Mouse (Mus musculus) heart, postnatal 0 days (tissue): ENCODE measurements around the gene Fam32a. TPM values are rescaled to one million over a fixed set of nuclear protein-coding genes. Genes with fewer than 3 reads are reported as not detected.

Experiments used
- ATAC-seq: fragments of 200-750 bp; cut with Nextera tagmentation; 2 replicates; pipeline ENCODE4 v1.8.0; 2017; ENCODE audit warnings: low read depth, moderate number of reproducible peaks, moderate library complexity; ENCODE audit not compliant: insufficient read depth
- DNase-seq: peaks from one replicate; pipeline ENCODE4 v3.0.0-alpha.2; 2016; ENCODE audit warnings: low spot score
- H3K27ac ChIP-seq: fragments of 300-500 bp; sonication (generic); 2 replicates; pipeline ENCODE4 v1.5.1; 2014; ENCODE audit warnings: low read depth, mild to moderate bottlenecking
- H3K27me3 ChIP-seq: fragments of 300-500 bp; sonication (generic); 2 replicates; pipeline ENCODE4 v1.6.1; 2014; ENCODE audit warnings: low read length, mixed read lengths; ENCODE audit not compliant: control insufficient read depth, insufficient read depth
- H3K36me3 ChIP-seq: fragments of 300-500 bp; sonication (generic); replicated peaks from 2 replicates; pipeline ENCODE4 v1.6.1; 2014; ENCODE audit warnings: low read length, mixed read lengths; ENCODE audit not compliant: control insufficient read depth, insufficient read depth
- H3K4me1 ChIP-seq: fragments of 300-500 bp; sonication (generic); 2 replicates; pipeline ENCODE4 v1.6.1; 2014; ENCODE audit warnings: antibody characterized with exemption; ENCODE audit not compliant: control insufficient read depth, insufficient read depth
- H3K4me2 ChIP-seq: fragments of 300-500 bp; sonication (generic); 2 replicates; pipeline ENCODE4 v1.6.1; 2014; ENCODE audit warnings: low read depth, mild to moderate bottlenecking, low read length, moderate library complexity
- H3K4me3 ChIP-seq: fragments of 300-500 bp; sonication (generic); 2 replicates; pipeline ENCODE4 v1.5.1; 2014; ENCODE audit warnings: low read depth, low read length
- H3K9ac ChIP-seq: fragments of 300-500 bp; sonication (generic); replicated peaks from 2 replicates; pipeline ENCODE4 v1.6.1; 2014; ENCODE audit warnings: low read depth, low read length, mixed read lengths
- H3K9me3 ChIP-seq: fragments of 300-500 bp; sonication (generic); replicated peaks from 2 replicates; pipeline ENCODE4 v1.6.1; 2016; ENCODE audit warnings: low read length; ENCODE audit not compliant: control insufficient read depth
- CTCF ChIP-seq: IDR thresholded peaks from 2 replicates; pipeline ENCODE4 v1.5.1; 2016; ENCODE audit warnings: antibody characterized with exemption, control low read depth, low read depth
- EP300 ChIP-seq: IDR thresholded peaks from 2 replicates; pipeline ENCODE4 v1.6.1; 2016; ENCODE audit warnings: antibody characterized with exemption, low read depth
- WGBS: fragments of 180-500 bp; shearing (Covaris S2); extraction: QIAGEN DNeasy Blood & Tissue Kit; methylation state at CpG from one replicate; pipeline ENCODE4 v1.1.7; 2014; 5-methylcytosine and 5-hydroxymethylcytosine counted together
- polyA plus RNA-seq: library from polyadenylated mRNA; unstranded; fragments of >200 nt; fragmentation: Nextera tagmentation; extraction: Ambion mirVana; gene quantifications from 2 replicates; pipeline ENCODE4 v1.2.1, GENCODE M21; 2015
- total RNA-seq: library from RNA; depleted of rRNA; stranded (reverse); fragments of >200 nt; gene quantifications from 2 replicates; pipeline ENCODE4 v1.2.3, GENCODE M21; 2014; ENCODE audit warnings: low replicate concordance

Gene Fam32a
- total and polyA plus RNA-seq, 2 experiments from 2014 or later, result 32.0 to 45.4 TPM

- peak; percentile 18; the same call in 1 of the 2 replicates for ATAC-seq
- H3K27me3 ChIP-seq, result no peaks in the 10 kb centered on the region
- H3K4me2 ChIP-seq, result no peak overlapping the region
- H3K4me3 ChIP-seq, result no peak overlapping the region
- peaks cover 11% of the 10 kb centered on the region for H3K4me1 ChIP-seq
- H3K36me3 ChIP-seq, result 0 out of 2 replicates have a peak, but pooled peaks cover 9% of the 10 kb centered on the region
- peak overlapping the region; percentile 31; the same call in 1 of the 2 replicates for H3K9ac ChIP-seq
- no peaks in the 10 kb centered on the region for H3K9me3 ChIP-seq
- no peak for DNase-seq
- TF ChIP-seq CTCF (no peak), EP300 (no peak)
- H3K27ac ChIP-seq, result peak overlapping the region; percentile 80
- WGBS, result 46% methylated on average over 4 of the region's 4 CpGs
These were observed 41.1 kb downstream of the Fam32a start for GRCm38 (mm10) chr8:72260585-72260984.

DNA sequence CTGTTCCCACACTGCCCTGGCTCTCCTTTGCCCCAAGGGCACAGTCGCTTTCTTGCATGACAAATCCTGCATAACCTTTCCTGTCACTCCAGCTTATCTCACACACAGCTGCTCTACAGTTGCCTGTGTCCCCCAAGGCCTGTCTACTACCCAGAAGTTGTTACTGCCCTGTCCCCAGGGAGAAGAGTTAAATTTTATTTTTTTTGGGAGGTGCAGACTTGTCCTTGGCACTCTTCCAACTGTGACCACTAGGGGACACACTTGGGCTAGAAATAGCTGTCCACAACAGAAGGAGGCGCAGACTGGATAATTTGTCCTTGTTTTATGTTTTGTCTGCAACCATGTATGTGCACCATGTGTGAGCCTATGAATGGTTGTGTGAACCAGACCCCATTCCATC lies 41.5 kb downstream of the Fam32a start:
- peak; percentile 88 for DNase-seq
- peak overlapping the region; percentile 80 for H3K27ac ChIP-seq
- H3K4me1 ChIP-seq, result peaks cover 11% of the 10 kb centered on the region
- no peak overlapping the region for H3K4me3 ChIP-seq
- WGBS, result 3% methylated on average over 2 of the region's 2 CpGs
- peak; percentile 61 for ATAC-seq
- 0 out of 2 replicates have a peak, but pooled peaks cover 5% of the 10 kb centered on the region for H3K36me3 ChIP-seq
- TF ChIP-seq CTCF (peak; percentile 82), EP300 (no peak)
- H3K9ac ChIP-seq, result peak overlapping the region; percentile 31; the same call in 1 of the 2 replicates
- no peaks in the 10 kb centered on the region for H3K9me3 ChIP-seq
- H3K27me3 ChIP-seq, result no peaks in the 10 kb centered on the region
- no peak overlapping the region for H3K4me2 ChIP-seq

DNA sequence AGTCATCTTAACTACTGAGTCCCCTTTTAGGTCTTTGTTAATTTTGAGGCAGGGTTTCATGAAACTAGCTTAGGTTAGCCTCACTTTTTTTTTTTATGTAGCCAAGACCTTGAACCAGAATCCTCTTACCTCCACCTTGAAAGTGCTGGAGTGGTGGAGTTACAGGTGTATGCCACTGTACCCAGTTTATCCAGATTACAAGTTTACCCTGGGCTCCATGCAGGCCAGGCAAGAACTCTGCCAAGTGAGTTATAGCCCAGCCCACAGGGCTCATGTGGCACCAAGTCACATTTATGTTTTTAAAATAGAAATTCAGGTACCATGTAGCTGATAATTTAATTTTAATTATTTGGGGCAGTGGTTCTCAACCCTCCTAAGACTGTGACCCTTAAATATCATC lies 41.9 kb downstream of the Fam32a start:
- Histone ChIP-seq H3K27me3 (no peaks in the 10 kb centered on the region), H3K27ac (peak overlapping the region; percentile 80), H3K9me3 (no peaks in the 10 kb centered on the region), H3K9ac (no peak overlapping the region), H3K36me3 (0 out of 2 replicates have a peak, but pooled peaks cover 4% of the 10 kb centered on the region), H3K4me2 (no peak overlapping the region), H3K4me1 (peaks cover 11% of the 10 kb centered on the region), H3K4me3 (no peak overlapping the region)
- no peak for TF ChIP-seq EP300
- no peak for TF ChIP-seq CTCF
- ATAC-seq (no peak), DNase-seq (no peak)

- no peak for TF ChIP-seq EP300
- peak; percentile 57 for TF ChIP-seq CTCF
- WGBS, result 36% methylated on average over 5 of the region's 5 CpGs
- Histone ChIP-seq H3K4me3 (no peak overlapping the region), H3K4me1 (peaks cover 11% of the 10 kb centered on the region), H3K27me3 (no peaks in the 10 kb centered on the region), H3K4me2 (no peak overlapping the region), H3K27ac (no peak overlapping the region), H3K9me3 (no peaks in the 10 kb centered on the region), H3K9ac (no peak overlapping the region), H3K36me3 (0 out of 2 replicates have a peak, but pooled peaks cover 2% of the 10 kb centered on the region)
- ATAC-seq (no peak; the same call in 1 of the 2 replicates), DNase-seq (peak; percentile 37)
These were observed 42.3 kb downstream of the Fam32a start for GRCm38 (mm10) chr8:72261872-72262271.

GRCm38 (mm10) chr8:72262756-72263155 lies 43.2 kb downstream of the Fam32a start:
- DNase-seq (no peak), ATAC-seq (no peak)
- H3K4me1 ChIP-seq, result peaks cover 11% of the 10 kb centered on the region
- 93% methylated on average over 2 of the region's 2 CpGs for WGBS
- TF ChIP-seq CTCF (no peak), EP300 (no peak)
- H3K4me3 ChIP-seq, result no peak overlapping the region
- H3K9me3 ChIP-seq, result no peaks in the 10 kb centered on the region
- no peak overlapping the region for H3K4me2 ChIP-seq
- no peaks in the 10 kb centered on the region for H3K27me3 ChIP-seq
- no peaks in the 10 kb centered on the region for H3K36me3 ChIP-seq
- H3K9ac ChIP-seq, result no peak overlapping the region
- H3K27ac ChIP-seq, result no peak overlapping the region

- H3K27me3 ChIP-seq, result no peaks in the 10 kb centered on the region
- no peak overlapping the region for H3K4me2 ChIP-seq
- ATAC-seq (no peak), DNase-seq (no peak)
- peaks cover 14% of the 10 kb centered on the region for H3K4me1 ChIP-seq
- no peak overlapping the region for H3K27ac ChIP-seq
- H3K36me3 ChIP-seq, result no peaks in the 10 kb centered on the region
- H3K9me3 ChIP-seq, result no peaks in the 10 kb centered on the region
- no peak overlapping the region for H3K9ac ChIP-seq
- TF ChIP-seq EP300, result no peak
- TF ChIP-seq CTCF, result no peak
- 36% methylated on average over 7 of the region's 7 CpGs for WGBS
- H3K4me3 ChIP-seq, result no peak overlapping the region
These were observed 43.9 kb downstream of the Fam32a start for GRCm38 (mm10) chr8:72263451-72263850.
